Mouse (Mus musculus): ENCODE measurements around the gene Grhl3.

Grhl3 gene

GRCm38 (mm10) chr4:135531771-135532613 is 41.4 kb downstream of the Grhl3 start:
- no peak for DNase-seq (ENCODE audit: low spot score in 2 of 2)

- no peak for DNase-seq (ENCODE audit: low spot score in 2 of 2)
Observed at GRCm38 (mm10) chr4:135531236-135531635, 42.2 kb downstream of the Grhl3 start.

- no peak for DNase-seq (ENCODE audit: low spot score in 2 of 2)
Observed at GRCm38 (mm10) chr4:135530270-135530669, 43.2 kb downstream of the Grhl3 start.

GRCm38 (mm10) chr4:135526039-135526710 is 47.3 kb downstream of the Grhl3 start:
- no peak for DNase-seq (ENCODE audit: low spot score in 2 of 2)

- DNase-seq (ENCODE audit: low spot score in 2 of 2) = no peak
Observed at GRCm38 (mm10) chr4:135525057-135525456, 48.4 kb downstream of the Grhl3 start.

GRCm38 (mm10) chr4:135523939-135524338 is 49.5 kb downstream of the Grhl3 start:
- no peak for DNase-seq (ENCODE audit: low spot score in 2 of 2)

GRCm38 (mm10) chr4:135520421-135520820 is 53.0 kb downstream of the Grhl3 start:
- DNase-seq (ENCODE audit: low spot score in 2 of 2) = no peak

GRCm38 (mm10) chr4:135518135-135518534 is 55.3 kb downstream of the Grhl3 start:
- no peak for DNase-seq (ENCODE audit: low spot score in 2 of 2)

GRCm38 (mm10) chr4:135516351-135517316 is 56.8 kb downstream of the Grhl3 start:
- peak in 1 of 2 experiments; percentile 42 for DNase-seq (ENCODE audit: low spot score in 2 of 2)

GRCm38 (mm10) chr4:135514925-135515324 is 58.5 kb downstream of the Grhl3 start:
- no peak for DNase-seq (ENCODE audit: low spot score in 2 of 2)

- no peak for DNase-seq (ENCODE audit: low spot score in 2 of 2)
Observed at GRCm38 (mm10) chr4:135513865-135514264, 59.6 kb downstream of the Grhl3 start.

GRCm38 (mm10) chr4:135509515-135509914 is 63.9 kb downstream of the Grhl3 start:
- no peak for DNase-seq (ENCODE audit: low spot score in 2 of 2)

GRCm38 (mm10) chr4:135508419-135509039 is 64.9 kb downstream of the Grhl3 start:
- DNase-seq (ENCODE audit: low spot score in 2 of 2) = peak in 1 of 2 experiments; percentile 55

GRCm38 (mm10) chr4:135507547-135508350 is 65.7 kb downstream of the Grhl3 start:
- peak; percentile 22 to 25 for DNase-seq (ENCODE audit: low spot score in 2 of 2)

- DNase-seq (ENCODE audit: low spot score in 2 of 2) = no peak
Observed at GRCm38 (mm10) chr4:135505794-135506193, 67.6 kb downstream of the Grhl3 start.

GRCm38 (mm10) chr4:135501587-135501986 is 71.8 kb downstream of the Grhl3 start:
- no peak for DNase-seq (ENCODE audit: low spot score in 2 of 2)

GRCm38 (mm10) chr4:135499831-135500230 is 73.6 kb downstream of the Grhl3 start:
- DNase-seq (ENCODE audit: low spot score in 2 of 2) = peak in 1 of 2 experiments; percentile 32

GRCm38 (mm10) chr4:135498136-135498535 is 75.3 kb downstream of the Grhl3 start:
- DNase-seq (ENCODE audit: low spot score in 2 of 2) = no peak

GRCm38 (mm10) chr4:135495810-135496209 is 77.6 kb downstream of the Grhl3 start:
- no peak for DNase-seq (ENCODE audit: low spot score in 2 of 2)

GRCm38 (mm10) chr4:135495397-135495791 is 78.0 kb downstream of the Grhl3 start:
- DNase-seq (ENCODE audit: low spot score in 2 of 2) = no peak

Measured in spleen, postnatal 14 days (tissue).